ENCODE assay signal across 14 mouse cellular contexts in the genomic region with DNA sequence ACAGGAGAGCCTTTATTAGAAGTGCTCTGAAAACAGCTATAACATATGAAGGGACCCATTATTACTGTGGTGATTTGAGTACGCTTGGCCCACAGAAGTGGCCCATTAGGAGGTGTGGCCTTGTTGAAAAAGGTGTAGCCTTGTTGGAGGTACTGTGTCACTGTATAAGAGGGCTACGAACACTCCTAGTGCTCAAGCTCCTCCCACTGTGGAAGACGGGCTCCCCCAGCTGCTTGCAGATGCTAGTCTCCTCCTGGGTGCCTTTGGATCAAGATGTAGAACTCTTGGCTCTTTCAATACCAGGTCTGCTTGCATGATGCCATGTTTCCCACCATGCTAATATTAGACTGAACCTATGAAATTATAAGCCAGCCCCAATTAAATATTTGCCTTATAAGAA.
"Had no signal": no experiment of that assay in that cellular context is flagged by ENCODE, and none has a peak within 500 bp of the region (broad histone marks: within the 10 kb centered on the region; RNA-seq: fewer than 3 reads in every experiment).

No protein-coding gene starts in this region.

- H3K27me3 ChIP-seq: intestine, embryonic 15.5 days; limb, embryonic 12.5 days; liver, embryonic 15.5 days; lung, embryonic 15.5 days; neural tube, embryonic 15.5 days had no signal

- H3K4me1 ChIP-seq: intestine, embryonic 15.5 days; limb, embryonic 12.5 days had no signal

- H3K9me3 ChIP-seq: intestine, embryonic 15.5 days; limb, embryonic 12.5 days; liver, embryonic 15.5 days; lung, embryonic 15.5 days; midbrain, embryonic 10.5 days; neural tube, embryonic 15.5 days had no signal

- H3K36me3 ChIP-seq: lung, embryonic 15.5 days had no signal

- H3K4me2 ChIP-seq: intestine, embryonic 15.5 days; limb, embryonic 12.5 days; liver, embryonic 11.5 days; liver, embryonic 15.5 days; lung, embryonic 15.5 days; neural tube, embryonic 15.5 days had no signal

- ATAC-seq: intestine, embryonic 15.5 days had no signal

- H3K4me3 ChIP-seq: intestine, embryonic 15.5 days; limb, embryonic 12.5 days; liver, embryonic 15.5 days; lung, embryonic 15.5 days; midbrain, embryonic 10.5 days; myocyte; neural tube, embryonic 15.5 days had no signal

- H3K9ac ChIP-seq: intestine, embryonic 15.5 days; limb, embryonic 12.5 days; liver, embryonic 15.5 days; lung, embryonic 15.5 days; neural tube, embryonic 15.5 days had no signal

- DNase-seq: kidney, adult 18-20 months; kidney, postnatal 10 days; kidney, postnatal 4 days; midbrain, embryonic 14.5 days; right cerebral cortex, postnatal 4 days; spleen, adult 18-20 months had no signal

- H3K27ac ChIP-seq: intestine, embryonic 15.5 days; limb, embryonic 12.5 days; liver, embryonic 15.5 days; lung, embryonic 15.5 days; midbrain, embryonic 10.5 days; neural tube, embryonic 15.5 days had no signal
